Mouse (Mus musculus) bone marrow macrophage, adult 2 months (primary cell): ENCODE data around the gene March8. TPM values are rescaled to one million over a fixed set of nuclear protein-coding genes. Genes with fewer than 3 reads are reported as not detected.

Source experiments
- H3K27ac ChIP-seq: 2 replicates; pipeline ENCODE4 v1.5.1; 2012; ENCODE audit warnings: low read depth, low read length; ENCODE audit not compliant: insufficient read depth
- H3K4me1 ChIP-seq: 2 replicates; pipeline ENCODE4 v1.6.1; 2012; ENCODE audit warnings: low read length; ENCODE audit not compliant: control insufficient read depth, insufficient read depth
- H3K4me3 ChIP-seq: 2 replicates; pipeline ENCODE4 v1.5.1; 2012; ENCODE audit warnings: mild to moderate bottlenecking, low read length, moderate library complexity; ENCODE audit not compliant: insufficient read depth
- CTCF ChIP-seq: IDR thresholded peaks from 2 replicates; pipeline ENCODE4 v1.5.1; 2012; ENCODE audit warnings: low read depth, mild to moderate bottlenecking, low read length, moderate library complexity
- POLR2A ChIP-seq: IDR thresholded peaks from 2 replicates; pipeline ENCODE4 v1.6.1; 2012; ENCODE audit warnings: mild to moderate bottlenecking, low read depth, low read length, borderline replicate concordance
- polyA plus RNA-seq: library from polyadenylated mRNA; stranded (reverse); fragments of >200 nt; gene quantifications from 2 replicates; pipeline ENCODE4 v1.2.4, GENCODE M21; 2012; ENCODE audit not compliant: missing spikeins, insufficient read depth, insufficient read length

March8 gene
- polyA plus RNA-seq, 1 experiment: 32.1 TPM

DNA sequence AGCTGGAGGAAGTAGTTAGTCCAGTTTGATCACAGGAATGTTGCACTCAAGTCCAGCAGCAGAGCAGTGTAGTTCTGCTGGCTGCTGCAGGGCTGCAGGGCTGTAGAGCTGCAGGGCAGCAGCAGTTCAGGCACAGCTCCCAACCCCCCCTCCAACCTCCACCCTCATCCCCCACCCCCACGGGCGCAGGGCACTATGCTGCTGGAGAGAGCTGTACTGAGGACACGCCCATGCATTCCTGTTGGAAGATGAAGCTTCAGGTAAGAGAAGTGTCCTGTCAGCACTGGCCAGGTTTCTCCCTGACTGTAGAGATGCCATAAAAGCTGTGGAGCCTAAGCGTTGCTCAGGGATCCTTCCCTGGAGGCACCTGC, 48.2 kb downstream of the March8 start:
- TF ChIP-seq CTCF: no peak
- no peak for TF ChIP-seq POLR2A
- H3K27ac ChIP-seq: no peak overlapping the region
- H3K4me3 ChIP-seq: no peak overlapping the region
- peaks cover 29% of the 10 kb centered on the region for H3K4me1 ChIP-seq

DNA sequence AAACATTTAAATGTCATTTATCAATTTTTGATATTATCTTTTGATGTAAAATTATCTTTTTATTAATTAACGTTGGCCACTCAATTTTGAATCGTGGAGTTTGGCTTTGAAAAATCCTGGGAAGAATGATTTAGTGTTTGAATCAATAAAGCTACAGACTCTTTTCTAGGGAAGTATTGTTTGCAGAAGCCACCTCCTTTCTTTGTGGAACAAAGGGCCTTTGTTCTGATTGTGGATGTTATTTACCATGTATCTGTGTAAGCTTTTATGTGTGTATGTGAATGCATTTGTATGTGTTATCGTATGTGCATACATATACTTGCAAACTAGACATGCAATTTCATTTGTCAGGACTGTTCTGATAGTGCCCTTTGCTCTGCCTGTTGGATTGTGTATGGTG, 48.7 kb downstream of the March8 start:
- TF ChIP-seq POLR2A (no peak), CTCF (no peak)
- Histone ChIP-seq H3K4me3 (no peak overlapping the region), H3K27ac (no peak overlapping the region), H3K4me1 (peaks cover 25% of the 10 kb centered on the region)

DNA sequence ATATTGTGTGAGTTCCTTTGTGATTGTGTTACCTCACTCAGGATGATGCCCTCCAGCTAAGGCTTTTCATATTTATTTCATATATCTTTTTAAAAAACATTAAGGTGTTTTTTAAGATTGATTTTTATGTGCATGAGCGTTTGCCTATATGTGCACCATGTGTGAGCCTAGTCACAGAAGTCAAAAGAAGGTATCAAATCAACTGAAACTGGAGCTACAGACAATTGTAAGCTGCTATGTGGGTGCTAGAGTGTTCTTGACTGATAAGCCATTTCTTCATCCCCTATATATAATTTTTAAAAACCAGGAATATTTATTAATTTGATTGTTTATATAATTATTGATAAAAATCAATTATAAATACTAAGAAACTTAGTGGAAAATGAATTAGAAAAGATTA, 50.2 kb downstream of the March8 start:
- no peak overlapping the region for H3K4me3 ChIP-seq
- peaks cover 16% of the 10 kb centered on the region for H3K4me1 ChIP-seq
- H3K27ac ChIP-seq: no peak overlapping the region
- no peak for TF ChIP-seq POLR2A
- no peak for TF ChIP-seq CTCF

DNA sequence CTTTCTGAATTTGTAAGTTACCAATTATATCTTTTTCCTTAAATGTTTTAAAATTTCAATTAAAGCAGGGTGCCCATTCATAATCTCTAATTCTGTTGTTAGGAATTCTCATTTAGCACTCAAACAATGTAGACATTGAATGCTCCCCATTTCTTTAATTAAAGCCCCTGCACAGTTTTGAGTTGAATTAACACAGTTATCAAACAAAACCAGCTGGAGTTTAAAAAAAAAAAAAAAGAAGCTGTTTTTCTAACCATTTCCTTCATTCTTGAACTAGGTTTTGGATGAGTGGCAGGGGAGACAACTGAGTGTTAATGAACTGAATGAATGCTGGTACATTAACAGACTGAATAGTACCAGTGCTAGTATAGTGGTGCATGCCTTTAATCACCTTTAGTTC, 51.7 kb downstream of the March8 start:
- TF ChIP-seq POLR2A (no peak), CTCF (no peak)
- Histone ChIP-seq H3K4me1 (peaks cover 8% of the 10 kb centered on the region), H3K4me3 (no peak overlapping the region), H3K27ac (no peak overlapping the region)

DNA sequence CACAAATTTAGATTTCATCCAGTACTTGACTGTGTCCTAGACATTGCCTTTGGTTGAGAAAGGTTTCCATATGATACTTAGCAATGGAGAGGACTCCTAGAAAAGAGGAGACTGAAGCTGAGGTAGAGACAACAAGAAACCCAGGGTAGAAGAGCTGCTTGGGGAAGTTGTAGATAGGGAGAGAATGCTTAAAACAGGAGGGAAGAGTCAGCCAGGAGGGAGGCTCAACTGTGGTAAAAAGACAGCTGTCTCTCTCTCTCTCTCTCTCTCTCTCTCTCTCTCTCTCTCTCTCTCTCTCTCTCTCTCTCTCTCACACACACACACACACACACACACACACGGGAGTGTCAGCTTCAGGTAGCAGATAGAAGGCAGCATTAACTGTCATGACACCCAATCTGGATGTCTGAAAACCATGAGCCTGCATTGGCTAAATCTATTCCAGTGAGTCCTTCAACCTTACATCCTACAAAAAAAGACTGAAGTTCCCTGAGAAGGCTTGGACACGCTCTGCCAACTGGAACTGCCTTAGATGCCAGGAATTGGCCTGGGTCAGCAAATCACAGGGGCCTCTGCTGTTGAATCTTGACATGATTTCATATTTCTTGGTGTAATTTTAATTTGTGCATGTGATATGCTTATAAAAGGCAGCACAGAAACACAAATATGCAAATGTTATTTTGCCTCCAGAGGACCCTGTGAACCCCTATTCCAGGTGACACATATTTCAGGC, 57.3 kb downstream of the March8 start:
- H3K27ac ChIP-seq: no peak overlapping the region
- no peaks in the 10 kb centered on the region for H3K4me1 ChIP-seq
- no peak overlapping the region for H3K4me3 ChIP-seq
- TF ChIP-seq POLR2A: no peak
- no peak for TF ChIP-seq CTCF

DNA sequence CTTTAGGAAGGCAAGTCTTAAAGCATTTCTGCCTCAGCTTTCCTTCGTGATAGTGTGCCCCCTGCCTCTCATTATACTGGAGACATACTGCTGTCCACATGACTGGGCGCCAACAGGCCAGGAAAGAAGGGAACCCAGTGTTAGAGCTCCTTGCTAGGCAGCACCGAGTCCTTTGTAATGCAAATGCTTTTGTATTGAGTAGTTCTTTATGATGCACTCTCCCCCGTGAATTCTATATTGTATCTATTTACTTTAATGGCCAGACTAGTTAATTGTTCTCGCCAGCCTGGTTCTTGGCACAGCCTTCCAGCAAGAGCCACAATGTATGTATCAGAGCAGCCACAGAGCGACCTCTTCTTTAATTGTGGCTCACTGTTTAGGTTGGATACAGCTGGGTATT, 59.8 kb downstream of the March8 start:
- Histone ChIP-seq H3K4me3 (no peak overlapping the region), H3K27ac (no peak overlapping the region), H3K4me1 (no peaks in the 10 kb centered on the region)
- TF ChIP-seq CTCF (no peak), POLR2A (no peak)

DNA sequence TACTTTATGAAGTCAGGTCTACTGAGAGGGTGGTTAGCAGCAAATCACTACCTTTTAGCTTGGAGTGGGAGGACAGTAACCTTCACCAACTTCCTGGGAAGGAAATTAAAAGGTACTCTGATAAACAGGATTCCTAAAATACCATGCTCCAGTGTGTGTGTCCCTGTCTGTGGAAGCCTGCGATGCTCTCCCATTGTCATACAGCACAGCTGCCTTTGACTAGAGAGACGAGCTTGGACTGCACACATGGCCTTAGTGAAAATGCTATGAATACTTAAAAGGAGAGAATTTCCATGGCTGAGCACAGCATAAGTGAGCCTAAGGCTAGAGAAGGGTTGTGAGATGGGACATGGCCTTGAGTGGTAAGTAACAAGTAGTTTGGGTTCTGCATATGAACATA, 60.3 kb downstream of the March8 start:
- Histone ChIP-seq H3K4me3 (no peak overlapping the region), H3K4me1 (peaks cover 2% of the 10 kb centered on the region), H3K27ac (no peak overlapping the region)
- no peak for TF ChIP-seq CTCF
- no peak for TF ChIP-seq POLR2A

DNA sequence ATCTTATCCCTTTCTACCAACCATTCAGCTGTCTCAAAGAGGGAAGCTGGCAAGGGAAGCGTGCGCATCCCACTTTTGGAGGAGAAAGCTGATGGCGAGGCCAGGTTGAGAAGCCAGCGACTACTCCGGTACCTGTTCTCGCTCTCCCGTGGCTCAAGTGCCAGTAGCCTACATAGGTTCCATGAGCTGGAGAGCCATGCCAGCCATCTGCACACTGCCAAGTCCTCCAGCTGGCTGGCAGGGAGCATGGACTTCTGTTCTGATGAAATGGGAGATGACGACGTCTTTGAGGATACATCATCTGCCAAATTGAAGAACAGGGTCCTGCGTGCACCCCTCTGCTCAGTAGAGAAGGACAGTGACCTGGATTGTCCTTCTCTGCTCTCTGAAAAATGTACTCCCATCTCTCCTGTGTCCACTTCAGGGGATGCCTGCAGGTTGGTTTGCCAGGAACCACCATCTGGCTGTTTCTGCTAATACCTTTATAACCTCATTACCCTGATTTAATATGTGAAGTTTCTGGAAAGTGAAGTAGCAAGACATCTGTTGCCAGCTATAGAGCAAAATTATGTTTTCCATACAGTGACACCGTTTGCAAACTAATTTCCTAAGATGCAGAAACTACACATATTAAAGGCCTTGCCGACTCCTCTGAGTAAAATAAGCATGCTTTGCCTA, 64.1 kb downstream of the March8 start:
- TF ChIP-seq POLR2A: no peak
- TF ChIP-seq CTCF: no peak
- H3K4me1 ChIP-seq: peaks cover 33% of the 10 kb centered on the region
- no peak overlapping the region for H3K27ac ChIP-seq

DNA sequence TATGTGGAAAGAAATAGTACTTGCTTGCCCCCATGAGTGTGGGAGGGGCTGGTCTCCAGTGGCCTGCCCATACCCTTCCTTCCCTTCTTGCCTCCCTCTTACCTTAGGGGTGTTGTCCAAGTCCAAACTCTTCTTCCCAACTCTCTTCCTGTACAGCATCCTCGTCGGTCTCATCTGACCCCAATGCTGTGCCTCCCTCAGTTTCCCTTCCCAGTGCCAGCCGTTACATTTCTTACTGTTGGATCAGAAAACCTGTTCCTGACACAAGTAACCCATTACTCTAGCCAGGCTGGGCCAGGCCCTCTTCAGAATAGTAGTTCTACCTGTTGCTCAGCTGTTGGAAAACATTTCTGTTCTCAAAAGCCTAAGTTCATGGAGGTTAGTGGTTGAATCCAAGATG, 64.6 kb downstream of the March8 start:
- Histone ChIP-seq H3K4me1 (peaks cover 33% of the 10 kb centered on the region), H3K27ac (no peak overlapping the region), H3K4me3 (no peak overlapping the region)
- TF ChIP-seq CTCF: no peak
- no peak for TF ChIP-seq POLR2A

More for the DNA sequence above, 64.1 kb downstream of the March8 start:
- no peak overlapping the region for H3K4me3 ChIP-seq

DNA sequence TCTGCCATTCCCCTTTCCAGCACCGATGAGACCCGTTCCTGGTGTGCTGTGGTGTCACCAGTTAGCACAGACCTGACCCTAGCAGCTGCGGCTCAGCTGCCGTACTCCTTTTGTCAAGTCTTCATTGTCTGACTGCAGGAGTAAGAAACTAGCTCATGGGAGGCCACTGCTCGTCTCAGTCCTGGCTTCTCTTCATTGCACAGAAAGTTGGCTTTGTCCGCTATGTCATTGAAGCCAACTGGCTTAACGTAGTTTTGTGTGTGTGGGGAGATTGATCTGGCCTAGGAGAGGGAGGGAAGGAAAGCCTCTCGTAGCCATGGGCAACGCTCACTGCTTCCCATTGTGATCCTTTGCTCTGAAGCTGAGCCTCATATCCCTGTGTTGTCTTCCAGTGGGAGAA, 67.4 kb downstream of the March8 start:
- TF ChIP-seq POLR2A (no peak), CTCF (no peak)
- Histone ChIP-seq H3K4me1 (peaks cover 48% of the 10 kb centered on the region), H3K27ac (peak overlapping the region; percentile 45), H3K4me3 (no peak overlapping the region)

DNA sequence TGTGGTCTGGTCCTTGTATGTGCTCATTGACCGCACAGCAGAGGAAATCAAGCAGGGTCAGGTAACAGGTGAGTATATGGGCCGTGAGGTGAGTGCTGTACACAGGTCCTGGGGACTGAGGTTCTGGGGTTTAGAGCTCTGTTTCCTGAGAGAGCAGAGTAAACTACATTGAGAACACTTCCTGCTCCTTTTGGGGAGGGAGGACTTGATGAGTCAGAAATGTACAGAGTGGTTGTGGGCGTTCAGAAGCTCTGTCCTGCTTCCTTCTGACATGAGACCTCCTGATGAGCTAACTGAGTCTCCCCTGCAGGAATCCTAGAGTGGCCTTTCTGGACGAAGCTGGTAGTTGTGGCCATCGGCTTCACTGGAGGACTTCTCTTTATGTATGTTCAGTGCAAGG, 67.9 kb downstream of the March8 start:
- no peak for TF ChIP-seq CTCF
- no peak for TF ChIP-seq POLR2A
- H3K4me1 ChIP-seq: peaks cover 48% of the 10 kb centered on the region
- H3K4me3 ChIP-seq: no peak overlapping the region
- H3K27ac ChIP-seq: peak overlapping the region; percentile 45

DNA sequence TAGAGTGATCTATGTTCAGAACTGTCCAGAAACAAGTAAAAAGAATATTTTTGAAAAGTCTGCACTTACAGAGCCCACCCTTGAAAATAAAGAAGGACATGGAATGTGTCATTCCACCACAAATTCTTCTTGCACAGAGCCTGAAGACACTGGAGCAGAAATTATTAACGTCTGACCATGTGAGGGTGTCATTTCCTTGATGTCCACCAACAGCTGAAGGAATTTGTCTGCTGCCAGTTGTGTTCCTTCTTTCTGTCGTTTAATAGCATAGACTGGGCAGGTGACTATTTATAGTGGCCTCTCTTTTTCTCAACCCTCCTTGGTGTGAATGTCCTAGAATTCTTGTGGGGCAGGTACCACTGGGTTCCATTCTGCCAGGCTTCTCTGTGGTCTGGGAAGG, 68.3 kb downstream of the March8 start:
- peaks cover 48% of the 10 kb centered on the region for H3K4me1 ChIP-seq
- peak overlapping the region; percentile 45 for H3K27ac ChIP-seq
- no peak overlapping the region for H3K4me3 ChIP-seq
- no peak for TF ChIP-seq CTCF
- TF ChIP-seq POLR2A: no peak
